Mouse (Mus musculus): ENCODE results near the gene Cdkal1.

- TF ChIP-seq CTCF (IDR thresholded peaks at IDR 0.05; ENCODE audit: low read depth, low read length) (no peak), POLR2A (IDR thresholded peaks at IDR 0.05; ENCODE audit: borderline replicate concordance, low read depth, low read length) (no peak)
Observed at GRCm38 (mm10) chr13:29807930-29808329, 47.5 kb downstream of the Cdkal1 start.

Data from bone marrow macrophage, adult 2 months (primary cell).